Mouse (Mus musculus) adrenal gland, adult 2 months (tissue): ENCODE measurements around the gene Adamts12. TPM values are rescaled to one million over a fixed set of nuclear protein-coding genes. Genes with fewer than 3 reads are reported as not detected.

ENCODE experiments used
- polyA plus RNA-seq: library from polyadenylated mRNA; depleted of rRNA; stranded (reverse); fragments of >200 nt; gene quantifications from 2 replicates; pipeline ENCODE4 v1.2.3, GENCODE M21; 2012; rRNA removed
- total RNA-seq, 2 experiments: library from RNA; stranded (reverse); gene quantifications; 2 replicates each; pipeline ENCODE4 v1.2.3; 2021

Gene Adamts12
- total and polyA plus RNA-seq, 3 experiments, result 0.40 to 4.0 (median 3.8) TPM

Other genes with a start within 250 kb of the Adamts12 start
- 1 to 10 TPM in 1 of 2 experiments, under 1 TPM in 1; 0.63 to 1.3 TPM for gene C1qtnf3, start 112.5 kb upstream of the Adamts12 start, total RNA-seq
- 0.19 and 0.54 TPM in 2 replicates for gene C1qtnf3, start 112.5 kb upstream of the Adamts12 start, polyA plus RNA-seq
- 10 to 100 TPM; 18.9 to 22.0 TPM for gene Amacr, start 83.0 kb upstream of the Adamts12 start, total RNA-seq
- 7.5 and 9.5 TPM in 2 replicates for gene Amacr, start 83.0 kb upstream of the Adamts12 start, polyA plus RNA-seq
- gene Slc45a2, start 64.1 kb upstream of the Adamts12 start, total RNA-seq, result not detected
- gene Slc45a2, start 64.1 kb upstream of the Adamts12 start, polyA plus RNA-seq, result 0.04 TPM in 1 of 2 replicates, not detected in the other
- gene Rxfp3, start 26.8 kb upstream of the Adamts12 start, total RNA-seq, result not detected
- not detected in 2 replicates for gene Rxfp3, start 26.8 kb upstream of the Adamts12 start, polyA plus RNA-seq